In genomic region chr9:108796351-108796981, GRCm38 (mm10) we compare ENCODE assay signal across 8 mouse cellular contexts. TPM values are rescaled to one million over a fixed set of nuclear protein-coding genes. Genes with fewer than 3 reads are reported as not detected.
A peak's percentile ranks its signal among the peaks of the same experiment; 100 is the strongest.
DNase-seq lines count a peak whose midpoint lies in the region; ATAC-seq and TF ChIP-seq lines count a peak whose summit lies in the region.
"Had no signal": no experiment of that assay in that cellular context is flagged by ENCODE, and none has a peak within 500 bp of the region (broad histone marks: within the 10 kb centered on the region; RNA-seq: fewer than 3 reads in every experiment).

No protein-coding gene starts in this region.

- H3K9ac ChIP-seq in heart, embryonic 14.5 days (ENCODE audit: low read length), result peak overlapping the region; percentile 38; the same call in 1 of the 2 replicates
- H3K9ac ChIP-seq: limb, embryonic 13.5 days had no signal

- WGBS in heart, embryonic 14.5 days, result 57% methylated on average over 4 of the region's 4 CpGs

- H3K27me3 ChIP-seq in heart, embryonic 14.5 days (ENCODE audit: control insufficient read depth, insufficient read depth, low read length), result no peaks in the 10 kb centered on the region
- H3K27me3 ChIP-seq: limb, embryonic 13.5 days had no signal

- peaks cover 9 to 57% of the 10 kb centered on the region in 2 experiments for H3K4me1 ChIP-seq in heart, embryonic 14.5 days (ENCODE audit: control insufficient read depth in 2 of 2, insufficient read depth in 2 of 2, low read length in 2 of 2)

- peaks cover 58% of the 10 kb centered on the region for H3K36me3 ChIP-seq in heart, embryonic 14.5 days (ENCODE audit: control insufficient read depth, insufficient read depth, low read length)

- intact Hi-C loops in left cerebral cortex, adult 2 months (cut with DNase I), result loop anchor here (5.0 kb wide), 1 partner anchor 44 kb away; no protein-coding TSS in a partner anchor

- H3K9me3 ChIP-seq in heart, embryonic 14.5 days (ENCODE audit: control insufficient read depth, low read length), result no peaks in the 10 kb centered on the region
- H3K9me3 ChIP-seq: limb, embryonic 13.5 days had no signal

- peak overlapping the region; percentile 29; the same call in 1 of the 2 replicates for H3K4me3 ChIP-seq in left cerebral cortex, adult 2 months
- H3K4me3 ChIP-seq in heart, embryonic 14.5 days (ENCODE audit: control insufficient read depth in 1 of 2, insufficient read depth in 1 of 2, low read depth in 1 of 2, low read length in 2 of 2), result no peak overlapping the region
- H3K4me3 ChIP-seq: limb, embryonic 13.5 days had no signal

- TF ChIP-seq CTCF in left cerebral cortex, adult 2 months (IDR thresholded peaks at IDR 0.05), result no peak

- no peak for ATAC-seq in heart, embryonic 14.5 days (ENCODE audit: insufficient number of reproducible peaks, insufficient read depth, low FRiP score, low read depth)

- no peak for DNase-seq in left cerebral cortex, adult 2 months (ENCODE audit: extremely low spot score in 1 of 2, low spot score in 2 of 2)
- DNase-seq in left cerebral cortex, adult 8-10 months (ENCODE audit: low spot score in 2 of 2), result no peak
- peak; percentile 42 for DNase-seq in adrenal gland, postnatal 25 days
- DNase-seq in lung, postnatal 14 days, result peak; percentile 57
- no peak for DNase-seq in ovary, postnatal 36 days (ENCODE audit: low spot score)
- no peak for DNase-seq in embryo, embryonic 11 days

- H3K4me2 ChIP-seq in heart, embryonic 14.5 days (ENCODE audit: low read length), result peak overlapping the region; percentile 29; the same call in 1 of the 2 replicates

- peak overlapping the region; percentile 77 for H3K27ac ChIP-seq in left cerebral cortex, adult 2 months
- peak overlapping the region; percentile 14 to 64; a peak in 2 of 4 replicates for H3K27ac ChIP-seq in heart, embryonic 14.5 days (replicated peaks in 1 of 2; ENCODE audit: control insufficient read depth in 1 of 2, insufficient read depth in 1 of 2, low read depth in 2 of 2, low read length in 2 of 2)
- H3K27ac ChIP-seq: limb, embryonic 13.5 days had no signal

RNA-seq across cellular contexts. Expression of gene Nckipsd, which starts 11.7 kb away (rescaled TPM):
- total RNA-seq in left cerebral cortex, adult 2 months (2021), result 10 to 100 TPM; 64.7 to 68.0 TPM
- 10 to 100 TPM; 56.8 to 65.8 (median 59.9) TPM for total RNA-seq in left cerebral cortex, adult 8-10 months (2022)
- total RNA-seq in adrenal gland, postnatal 25 days (2021), result 7.3 and 10.6 TPM in 2 replicates
- 8.5 and 10.5 TPM in 2 replicates for polyA plus RNA-seq in heart, embryonic 14.5 days (2014; fragmentation: Nextera tagmentation; extraction: Ambion mirVana)

RNA-seq across cellular contexts. Expression of gene Ip6k2, which starts 12.9 kb away (rescaled TPM):
- total RNA-seq in left cerebral cortex, adult 2 months (2021), result 100 to 1,000 TPM; 143 to 164 TPM
- total RNA-seq in left cerebral cortex, adult 8-10 months (2022), result 100 to 1,000 TPM; 137 to 158 (median 157) TPM
- total RNA-seq in adrenal gland, postnatal 25 days (2021), result 79.3 and 92.7 TPM in 2 replicates
- polyA plus RNA-seq in heart, embryonic 14.5 days (2014; fragmentation: Nextera tagmentation; extraction: Ambion mirVana), result 45.0 and 45.6 TPM in 2 replicates

RNA-seq across cellular contexts. Expression of gene Celsr3, which starts 29.7 kb away (rescaled TPM):
- 10 to 100 TPM; 65.1 to 75.0 TPM for total RNA-seq in left cerebral cortex, adult 2 months (2021)
- total RNA-seq in left cerebral cortex, adult 8-10 months (2022), result 10 to 100 TPM; 45.0 to 60.8 (median 50.5) TPM
- total RNA-seq in adrenal gland, postnatal 25 days (2021), result 4.2 and 5.5 TPM in 2 replicates
- polyA plus RNA-seq in heart, embryonic 14.5 days (2014; fragmentation: Nextera tagmentation; extraction: Ambion mirVana), result 0.01 and 0.12 TPM in 2 replicates

RNA-seq across cellular contexts. Expression of gene Slc26a6, which starts 56.6 kb away (rescaled TPM):
- total RNA-seq in left cerebral cortex, adult 2 months (2021), result 10 to 100 TPM; 17.1 to 17.8 TPM
- 10 to 100 TPM; 10.9 to 21.0 (median 16.6) TPM for total RNA-seq in left cerebral cortex, adult 8-10 months (2022)
- total RNA-seq in adrenal gland, postnatal 25 days (2021), result 10.3 and 16.4 TPM in 2 replicates
- polyA plus RNA-seq in heart, embryonic 14.5 days (2014; fragmentation: Nextera tagmentation; extraction: Ambion mirVana), result 7.6 and 8.7 TPM in 2 replicates

Comparison
In these comparisons a context has a peak if more than half of its experiments do, and no peak if none do; other contexts are left out.
1. DNase-seq: peak in adrenal gland, postnatal 25 days (single experiment) and lung, postnatal 14 days (single experiment); none in left cerebral cortex, adult 2 months (0 of 2), left cerebral cortex, adult 8-10 months (0 of 2), ovary, postnatal 36 days (single experiment) and embryo, embryonic 11 days (single experiment).